Mouse (Mus musculus) heart, adult 18-20 months (tissue): ENCODE measurements around the gene Acot4. TPM values are rescaled to one million over a fixed set of nuclear protein-coding genes. Genes with fewer than 3 reads are reported as not detected.
A peak's percentile ranks its signal among the peaks of the same experiment; 100 is the strongest.
"Not testable (repeated sequence)": the region's sequence is repeated elsewhere in the genome, so short reads cannot be mapped to it uniquely, and the experiment has no call there.

ENCODE experiments used
- DNase-seq, 2 experiments: peaks; one replicate each; pipeline ENCODE4 v3.0.0; 2021 to 2022; ENCODE audit warnings: mixed read lengths in 1 of 2
- long read RNA-seq, 2 experiments: library from polyadenylated mRNA; stranded (forward); transcript quantifications; one replicate each; pipeline ENCODE4 v2.0.0; 2021
- total RNA-seq, 2 experiments: library from RNA; stranded (reverse); gene quantifications; 2 replicates each; pipeline ENCODE4 v1.2.3; 2021

The Acot4 gene
- total RNA-seq, result 1 to 10 TPM in 1 of 2 experiments, under 1 TPM in 1; 0.80 to 1.4 TPM
- long read RNA-seq, experiment 1, full-length matches to known transcripts, result 1 of 1 reads
- long read RNA-seq, experiment 1, partial matches to known transcripts, result 0 of 1 reads
- long read RNA-seq, experiment 1, other reads (novel, unspliced or antisense), result 0 of 1 reads
- long read RNA-seq, experiment 2, result 0 reads

GRCm38 (mm10) chr12:84038241-84038640 is at the start of gene Acot4:
TSS of gene Acot4 (plus strand) at chr12:84038379.
- DNase-seq, result peak in 1 of 2 experiments; percentile 22

DNA sequence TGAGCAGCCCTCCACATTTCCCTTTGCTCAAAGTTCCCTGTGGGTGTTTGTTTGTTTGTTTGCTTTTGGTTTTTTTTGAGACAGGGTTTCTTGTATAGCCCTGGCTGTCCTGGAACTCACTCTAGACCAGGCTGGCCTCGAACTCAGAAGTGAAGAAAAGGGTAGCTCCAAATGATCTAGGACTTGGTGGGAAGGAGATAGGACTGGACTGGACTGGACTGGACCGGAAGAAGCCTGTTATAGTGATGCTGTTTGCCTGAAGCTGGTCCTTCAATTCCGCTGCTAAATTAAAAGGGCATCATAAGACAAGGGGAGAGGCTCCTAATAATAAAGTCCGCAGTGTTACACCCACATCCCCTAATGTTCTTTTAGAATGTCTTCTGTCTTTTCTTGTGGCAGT is 49.7 kb upstream of the Acot4 start:
- DNase-seq, result no peak

GRCm38 (mm10) chr12:83989378-83989777 is 48.8 kb upstream of the Acot4 start:
- DNase-seq, result no peak

DNA sequence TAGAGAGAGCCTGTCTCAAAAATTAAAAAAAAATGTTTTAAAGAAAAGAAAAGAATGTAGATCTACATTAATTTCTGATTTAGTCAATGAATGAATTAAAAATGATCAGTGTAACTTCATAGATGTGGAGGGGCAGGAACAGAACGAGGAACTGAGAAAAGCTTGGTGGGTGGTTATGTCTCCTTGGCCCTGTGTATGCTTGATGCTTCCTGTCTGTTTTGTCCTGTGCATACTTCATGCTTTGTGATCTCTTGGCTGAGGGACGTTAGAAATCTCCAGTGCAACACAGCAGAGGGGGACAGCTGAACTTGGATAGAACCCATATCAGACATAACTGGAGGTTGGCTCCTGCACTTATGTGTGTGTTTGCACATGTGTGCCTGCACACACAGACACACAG is 41.0 kb upstream of the Acot4 start:
- no peak for DNase-seq

DNA sequence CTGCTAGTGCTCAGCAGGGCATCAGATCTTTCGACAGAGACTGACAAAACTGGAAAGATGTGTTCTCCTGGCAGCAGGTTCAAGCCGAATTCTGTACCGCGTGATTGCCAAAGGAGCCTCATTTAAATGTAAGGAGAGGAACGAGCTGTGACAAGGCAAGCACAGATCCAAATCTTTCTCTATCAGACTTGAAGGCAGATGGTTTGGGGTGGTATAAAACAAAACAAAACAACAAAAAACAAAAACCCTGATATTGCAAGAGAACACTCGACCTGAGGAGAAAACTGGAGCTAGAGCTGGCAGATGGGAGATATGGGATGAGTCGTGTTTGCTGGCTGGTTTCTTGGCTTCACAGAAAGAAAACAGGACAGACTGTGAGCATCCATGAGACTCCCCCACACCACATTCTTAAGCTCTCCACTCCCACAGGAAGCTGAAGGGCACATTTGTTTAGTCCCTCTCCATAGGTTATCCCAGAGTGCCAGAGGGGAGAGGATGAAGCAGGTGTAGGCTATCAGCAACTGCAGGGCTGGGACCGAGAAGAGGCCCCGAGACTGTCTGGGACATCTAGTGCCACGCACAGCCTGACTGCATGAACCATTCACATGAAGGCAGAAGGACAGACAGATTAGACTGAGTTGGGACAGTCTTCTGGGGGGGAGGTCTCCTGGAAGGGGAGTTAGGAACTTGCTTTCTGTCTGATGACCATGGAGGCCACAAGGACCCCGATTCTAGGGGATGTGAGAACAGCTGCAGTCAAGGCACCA is 39.7 kb upstream of the Acot4 start:
- DNase-seq, result no peak

DNA sequence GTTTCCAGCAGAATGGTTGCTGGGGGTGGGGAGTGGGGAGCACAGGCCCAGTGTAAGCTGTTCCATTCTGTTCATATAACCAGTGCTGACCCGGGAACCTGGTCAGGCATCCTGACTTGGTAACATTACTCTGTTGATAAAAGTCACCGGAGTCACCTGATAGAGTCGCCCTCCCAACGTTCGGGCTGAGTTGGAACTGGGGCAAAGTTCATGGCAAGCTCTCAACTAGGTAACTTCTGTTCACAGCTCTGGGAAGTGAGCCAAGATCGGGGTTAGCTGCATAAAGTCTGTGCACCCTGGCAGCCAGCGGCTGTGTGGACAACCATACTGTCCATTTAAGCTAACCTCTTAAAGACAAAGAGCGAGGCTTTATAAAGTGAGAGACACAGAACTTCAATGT is 38.9 kb upstream of the Acot4 start:
- DNase-seq, result peak; percentile 85 to 86

DNA sequence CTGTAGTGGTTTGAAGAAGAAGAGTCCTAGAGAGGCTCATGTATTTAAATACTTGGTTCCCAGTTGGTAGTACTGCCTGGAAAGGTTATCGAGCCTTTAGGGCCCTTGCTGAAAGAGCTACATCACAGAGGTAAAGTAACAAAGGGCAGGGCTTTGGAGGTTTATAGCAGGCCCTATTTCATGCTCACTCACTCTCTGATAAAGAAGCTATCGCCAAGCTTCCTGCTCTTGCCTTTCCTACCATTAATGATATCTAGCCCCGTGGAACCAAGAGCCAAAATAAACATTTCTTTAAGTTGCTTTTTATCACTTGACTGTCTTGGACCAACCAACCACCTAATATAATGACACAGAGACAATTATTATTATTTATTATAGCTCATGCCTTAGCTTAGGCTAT is 37.8 kb upstream of the Acot4 start:
- DNase-seq, result no peak

DNA sequence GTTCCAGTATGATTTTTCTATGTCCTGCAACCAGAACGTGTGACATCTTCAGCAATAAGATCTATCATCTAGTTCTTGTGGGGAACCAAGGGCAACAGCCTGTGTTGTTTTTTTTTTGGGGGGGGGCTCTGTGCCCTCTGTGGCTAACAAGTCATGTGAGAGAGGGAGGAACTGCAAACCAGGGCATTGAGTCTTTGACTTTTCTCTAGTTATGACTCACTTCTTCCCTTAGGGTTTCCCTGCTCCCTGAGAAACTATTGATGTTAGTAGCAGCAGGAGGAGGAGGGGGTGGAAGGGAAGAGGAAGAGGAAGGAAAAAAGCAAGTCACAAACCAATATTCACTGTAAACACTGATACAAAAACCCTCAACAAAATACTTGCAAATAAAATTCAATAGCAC is 34.3 kb upstream of the Acot4 start:
- no peak for DNase-seq

- DNase-seq, result no peak
Observed at GRCm38 (mm10) chr12:84008251-84008650, 29.9 kb upstream of the Acot4 start.

- no peak for DNase-seq
Observed at GRCm38 (mm10) chr12:84008729-84009128, 29.4 kb upstream of the Acot4 start.

DNA sequence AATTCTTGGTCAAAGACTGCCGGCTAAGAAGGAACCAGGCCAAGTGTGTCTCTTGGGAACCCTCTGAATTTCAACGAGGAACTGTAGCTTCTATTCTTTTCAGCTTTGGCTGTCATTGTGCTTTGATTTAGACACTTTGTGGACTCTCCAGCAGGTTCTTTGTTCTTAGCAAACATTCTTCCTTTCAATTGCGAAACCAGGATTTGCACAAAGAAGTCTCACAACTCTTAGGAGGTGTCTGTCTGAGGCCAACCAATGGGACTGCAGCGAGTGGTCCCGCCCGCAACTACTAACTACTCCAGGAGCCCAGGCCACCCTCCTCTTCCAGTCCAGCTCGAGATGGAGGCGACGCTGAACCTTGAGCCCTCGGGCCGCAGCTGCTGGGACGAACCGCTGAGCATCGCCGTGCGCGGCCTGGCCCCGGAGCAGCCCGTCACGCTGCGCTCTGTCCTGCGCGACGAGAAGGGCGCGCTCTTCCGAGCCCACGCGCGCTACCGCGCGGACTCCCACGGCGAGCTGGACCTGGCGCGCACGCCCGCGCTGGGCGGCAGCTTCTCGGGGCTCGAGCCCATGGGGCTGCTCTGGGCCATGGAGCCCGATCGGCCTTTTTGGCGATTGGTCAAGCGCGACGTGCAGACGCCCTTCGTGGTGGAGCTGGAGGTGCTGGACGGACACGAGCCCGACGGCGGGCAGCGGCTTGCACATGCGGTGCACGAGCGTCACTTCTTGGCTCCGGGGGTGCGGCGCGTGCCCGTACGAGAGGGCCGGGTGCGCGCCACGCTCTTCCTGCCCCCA is 28.8 kb upstream of the Acot4 start, which contains the start of gene Acot1:
Acot1 (plus strand) TSS at position 320 of the 795 bp plus-strand sequence.
- DNase-seq, result peak; percentile 83 to 87

DNA sequence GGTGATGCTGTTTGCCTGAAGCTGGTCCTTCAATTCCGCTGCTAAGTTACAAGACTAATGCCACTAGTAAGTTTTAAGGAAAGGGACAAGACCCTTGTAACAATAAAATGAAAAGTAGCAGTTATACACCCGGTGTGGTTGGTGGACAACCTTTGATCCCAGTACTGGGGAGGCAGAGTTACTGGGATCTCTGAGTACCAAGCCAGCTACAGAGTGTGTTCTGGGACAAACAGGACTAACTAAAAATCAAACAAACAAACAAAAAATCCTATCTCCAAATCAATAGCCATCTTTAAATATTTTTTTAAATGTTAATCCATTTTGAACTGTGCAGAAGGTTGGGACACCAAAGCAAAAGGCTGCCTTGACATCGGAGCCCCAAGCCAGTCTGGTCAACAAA is 28.0 kb upstream of the Acot4 start:
- no peak for DNase-seq

DNA sequence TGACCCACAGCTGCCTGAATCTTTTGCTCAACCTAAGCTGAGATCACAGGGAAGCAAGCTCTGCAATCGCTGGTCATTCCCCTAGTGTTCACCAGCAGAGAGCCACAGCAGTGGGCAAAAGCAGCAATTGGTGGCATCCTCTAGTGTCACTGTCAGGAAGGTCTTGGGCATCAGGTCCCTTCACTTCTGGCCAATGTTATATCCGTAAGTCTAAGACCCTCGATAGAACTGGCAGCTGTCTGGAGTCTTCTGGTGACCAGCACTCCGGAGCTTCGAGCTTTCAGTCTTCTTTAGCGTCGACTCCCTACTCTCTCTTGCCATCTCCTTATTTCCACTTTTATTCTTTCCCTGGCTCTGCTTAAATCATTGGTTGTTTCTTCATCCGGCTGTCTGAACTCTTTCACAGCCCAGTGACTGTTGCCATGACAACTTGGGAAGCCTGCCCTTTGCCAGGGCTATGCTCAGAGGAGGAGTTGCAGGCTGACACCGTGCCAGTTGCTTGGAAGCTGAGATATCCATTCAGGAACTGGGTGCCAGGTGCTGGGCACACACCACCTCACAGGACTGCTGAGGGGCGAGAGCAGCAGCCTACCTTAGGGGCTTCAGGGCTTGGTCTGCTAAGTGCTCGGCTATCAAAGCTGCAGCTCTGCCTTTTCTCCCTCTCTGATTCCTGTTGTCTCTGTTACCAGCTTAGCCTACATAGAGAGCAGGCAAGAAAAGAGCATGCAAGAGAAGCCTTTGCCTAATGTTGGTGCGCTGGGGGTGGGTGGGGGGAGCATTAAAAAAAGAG is 26.7 kb upstream of the Acot4 start:
- peak; percentile 71 to 77 for DNase-seq

GRCm38 (mm10) chr12:84013130-84013529 is 25.0 kb upstream of the Acot4 start:
- no peak for DNase-seq

- DNase-seq, result no peak
Observed at GRCm38 (mm10) chr12:84013701-84014100, 24.5 kb upstream of the Acot4 start.

DNA sequence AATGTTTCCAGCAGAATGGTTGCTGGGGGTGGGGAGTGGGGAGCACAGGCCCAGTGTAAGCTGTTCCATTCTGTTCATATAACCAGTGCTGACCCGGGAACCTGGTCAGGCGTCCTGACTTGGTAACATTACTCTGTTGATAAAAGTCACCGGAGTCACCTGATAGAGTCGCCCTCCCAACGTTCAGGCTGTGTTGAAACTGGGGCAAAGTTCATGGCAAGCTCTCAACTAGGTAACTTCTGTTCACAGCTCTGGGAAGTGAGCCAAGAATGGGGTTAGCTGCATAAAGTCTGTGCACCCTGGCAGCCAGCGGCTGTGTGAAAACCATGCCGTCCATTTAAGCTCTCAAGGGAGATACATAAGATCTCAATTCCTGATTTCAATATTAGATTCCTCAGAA is 17.7 kb upstream of the Acot4 start:
- DNase-seq, result peak; percentile 86 to 89

DNA sequence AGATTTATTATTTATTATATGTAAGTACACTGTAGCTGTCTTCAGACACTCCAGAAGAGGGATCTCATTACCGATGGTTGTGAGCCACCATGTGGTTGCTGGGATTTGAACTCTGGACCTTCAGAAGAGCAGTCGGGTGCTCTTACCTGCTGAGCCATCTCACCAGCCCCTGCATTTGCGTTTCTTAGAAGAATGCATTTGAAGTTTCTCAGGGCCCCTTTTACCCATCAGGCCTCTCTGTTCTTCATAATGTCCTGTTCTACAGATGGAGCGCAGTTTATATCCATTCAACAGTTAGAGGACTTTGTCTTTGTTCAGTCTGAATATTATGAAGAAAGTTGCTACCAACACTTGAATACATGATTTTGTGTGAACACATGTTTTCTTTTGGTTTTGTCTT is 15.9 kb upstream of the Acot4 start:
- DNase-seq, result not testable (repeated sequence)

GRCm38 (mm10) chr12:84023052-84023745 is 15.0 kb upstream of the Acot4 start:
- DNase-seq, result no peak

DNA sequence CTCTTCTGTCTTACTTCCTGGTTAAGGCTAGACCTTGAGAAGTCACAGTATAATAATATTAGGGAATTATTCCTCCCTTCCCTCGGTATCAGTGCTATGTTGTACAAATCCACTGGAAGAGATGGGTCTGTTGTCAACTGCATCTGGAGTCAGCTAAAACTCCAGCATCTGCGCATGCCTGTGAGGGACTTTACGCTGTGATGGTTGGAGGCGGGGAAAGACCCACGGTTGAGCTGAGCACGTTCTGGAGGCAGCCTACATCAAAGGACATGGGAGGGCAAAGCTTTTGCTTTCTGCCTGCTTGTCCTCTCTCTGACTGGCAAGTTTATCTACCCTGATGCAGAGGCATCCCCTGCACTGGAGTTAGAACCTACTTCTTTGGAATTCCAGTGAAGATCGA is 12.3 kb upstream of the Acot4 start:
- no peak for DNase-seq

- not testable (repeated sequence) for DNase-seq
Observed at GRCm38 (mm10) chr12:84028328-84028727, 9.9 kb upstream of the Acot4 start.

GRCm38 (mm10) chr12:84029043-84029442 is 9.1 kb upstream of the Acot4 start:
- DNase-seq, result not testable (repeated sequence)
